Mouse (Mus musculus) limb, embryonic 11.5 days (tissue): ENCODE results near the gene Pde1a. TPM values are rescaled to one million over a fixed set of nuclear protein-coding genes. Genes with fewer than 3 reads are reported as not detected.

Source experiments
- ATAC-seq: fragments of 200-750 bp; cut with Nextera tagmentation; 2 replicates; pipeline ENCODE4 v1.8.0; 2017; ENCODE audit warnings: low read depth; ENCODE audit not compliant: insufficient number of reproducible peaks, low FRiP score, low TSS enrichment
- DNase-seq: peaks from one replicate; pipeline ENCODE4 v3.0.0-alpha.2; 2015; ENCODE audit warnings: low spot score
- H3K27ac ChIP-seq: fragments of 300-500 bp; sonication (generic); replicated peaks from 2 replicates; pipeline ENCODE4 v1.5.1; 2014; ENCODE audit warnings: low read depth, mild to moderate bottlenecking, low read length
- H3K27me3 ChIP-seq: fragments of 300-500 bp; sonication (generic); 2 replicates; pipeline ENCODE4 v1.6.1; 2014; ENCODE audit warnings: mild to moderate bottlenecking, low read length, mixed read lengths; ENCODE audit not compliant: control insufficient read depth, insufficient read depth
- H3K36me3 ChIP-seq: fragments of 300-500 bp; sonication (generic); 2 replicates; pipeline ENCODE4 v1.6.1; 2014; ENCODE audit warnings: mild to moderate bottlenecking, low read length, moderate library complexity, mixed read lengths; ENCODE audit not compliant: control insufficient read depth, insufficient read depth
- H3K4me1 ChIP-seq: fragments of 300-500 bp; sonication (generic); 2 replicates; pipeline ENCODE4 v1.6.1; 2014; ENCODE audit warnings: low read length, mixed read lengths; ENCODE audit not compliant: control insufficient read depth, insufficient read depth
- H3K4me2 ChIP-seq: fragments of 300-500 bp; sonication (generic); 2 replicates; pipeline ENCODE4 v1.6.1; 2014; ENCODE audit warnings: low read depth, mild to moderate bottlenecking, moderate library complexity; ENCODE audit not compliant: severe bottlenecking
- H3K4me3 ChIP-seq: fragments of 300-500 bp; sonication (generic); 2 replicates; pipeline ENCODE4 v1.5.1; 2014; ENCODE audit warnings: low read depth, low read length
- H3K9ac ChIP-seq: fragments of 300-500 bp; sonication (generic); 2 replicates; pipeline ENCODE4 v1.6.1; 2014; ENCODE audit warnings: mild to moderate bottlenecking, low read length
- H3K9me3 ChIP-seq: fragments of 300-500 bp; sonication (generic); 2 replicates; pipeline ENCODE4 v1.6.1; 2016; ENCODE audit warnings: low read length; ENCODE audit not compliant: control insufficient read depth
- WGBS: fragments of 180-500 bp; shearing (Covaris S2); extraction: QIAGEN DNeasy Blood & Tissue Kit; methylation state at CpG from one replicate; pipeline ENCODE4 v1.1.7; 2014; 5-methylcytosine and 5-hydroxymethylcytosine counted together
- polyA plus RNA-seq: library from polyadenylated mRNA; unstranded; fragments of >200 nt; fragmentation: Nextera tagmentation; extraction: Ambion mirVana; gene quantifications from 2 replicates; pipeline ENCODE4 v1.2.1, GENCODE M21; 2014

The Pde1a gene
- polyA plus RNA-seq, 1 experiment from 2014 or later: 0.68 TPM

- Histone ChIP-seq H3K4me2 (no peak overlapping the region), H3K9me3 (no peaks in the 10 kb centered on the region), H3K36me3 (no peaks in the 10 kb centered on the region), H3K4me1 (no peaks in the 10 kb centered on the region), H3K4me3 (no peak overlapping the region), H3K9ac (no peak overlapping the region), H3K27ac (no peak overlapping the region), H3K27me3 (no peaks in the 10 kb centered on the region)
- WGBS: 80% methylated on average over 3 of the region's 3 CpGs
- DNase-seq (no peak), ATAC-seq (no peak)
Observed at GRCm38 (mm10) chr2:80135076-80135475, 5.8 kb upstream of the Pde1a start.

GRCm38 (mm10) chr2:80132677-80133076 lies 3.4 kb upstream of the Pde1a start:
- Histone ChIP-seq H3K27me3 (no peaks in the 10 kb centered on the region), H3K27ac (no peak overlapping the region), H3K4me3 (no peak overlapping the region), H3K36me3 (no peaks in the 10 kb centered on the region), H3K4me1 (no peaks in the 10 kb centered on the region), H3K9me3 (no peaks in the 10 kb centered on the region), H3K9ac (no peak overlapping the region), H3K4me2 (no peak overlapping the region)
- no peak for DNase-seq
- no peak for ATAC-seq
- WGBS: 90% methylated on average over 3 of the region's 3 CpGs

- no peak overlapping the region for H3K9ac ChIP-seq
- ATAC-seq: no peak
- H3K27me3 ChIP-seq: no peaks in the 10 kb centered on the region
- no peak overlapping the region for H3K27ac ChIP-seq
- no peak overlapping the region for H3K4me2 ChIP-seq
- 57% methylated on average over 4 of the region's 4 CpGs for WGBS
- H3K4me3 ChIP-seq: no peak overlapping the region
- H3K4me1 ChIP-seq: no peaks in the 10 kb centered on the region
- no peaks in the 10 kb centered on the region for H3K9me3 ChIP-seq
- H3K36me3 ChIP-seq: no peaks in the 10 kb centered on the region
- DNase-seq: no peak
Observed at GRCm38 (mm10) chr2:80126663-80127062, 2.6 kb downstream of the Pde1a start.

GRCm38 (mm10) chr2:80086891-80087290 lies 42.4 kb downstream of the Pde1a start:
- H3K9ac ChIP-seq: no peak overlapping the region
- H3K4me1 ChIP-seq: no peaks in the 10 kb centered on the region
- no peak overlapping the region for H3K4me3 ChIP-seq
- no peak overlapping the region for H3K27ac ChIP-seq
- no peaks in the 10 kb centered on the region for H3K36me3 ChIP-seq
- ATAC-seq: 0 out of 2 replicates have a peak, but pooled peaks have one; percentile 26
- no peak for DNase-seq
- H3K27me3 ChIP-seq: no peaks in the 10 kb centered on the region
- H3K4me2 ChIP-seq: no peak overlapping the region
- WGBS: 81% methylated on average over 2 of the region's 2 CpGs
- H3K9me3 ChIP-seq: no peaks in the 10 kb centered on the region

- Histone ChIP-seq H3K9ac (no peak overlapping the region), H3K27me3 (no peaks in the 10 kb centered on the region), H3K4me2 (no peak overlapping the region), H3K27ac (no peak overlapping the region), H3K36me3 (no peaks in the 10 kb centered on the region), H3K9me3 (no peaks in the 10 kb centered on the region), H3K4me1 (no peaks in the 10 kb centered on the region), H3K4me3 (no peak overlapping the region)
- WGBS: 90% methylated on average over 9 of the region's 9 CpGs
- ATAC-seq (no peak), DNase-seq (no peak)
Observed at GRCm38 (mm10) chr2:80080090-80080821, 49.0 kb downstream of the Pde1a start.

- Histone ChIP-seq H3K4me1 (no peaks in the 10 kb centered on the region), H3K36me3 (no peaks in the 10 kb centered on the region), H3K4me3 (no peak overlapping the region), H3K9me3 (no peaks in the 10 kb centered on the region), H3K9ac (no peak overlapping the region), H3K4me2 (no peak overlapping the region; the same call in 1 of the 2 replicates), H3K27ac (no peak overlapping the region), H3K27me3 (no peaks in the 10 kb centered on the region)
- DNase-seq (no peak), ATAC-seq (no peak)
- WGBS: 82% methylated on average over 4 of the region's 4 CpGs
Observed at GRCm38 (mm10) chr2:80079618-80080017, 49.6 kb downstream of the Pde1a start.

GRCm38 (mm10) chr2:80076323-80076722 lies 52.9 kb downstream of the Pde1a start:
- H3K4me1 ChIP-seq: no peaks in the 10 kb centered on the region
- no peak overlapping the region for H3K4me2 ChIP-seq
- ATAC-seq (no peak), DNase-seq (no peak)
- H3K9me3 ChIP-seq: no peaks in the 10 kb centered on the region
- H3K9ac ChIP-seq: no peak overlapping the region
- H3K27me3 ChIP-seq: no peaks in the 10 kb centered on the region
- 77% methylated on average over 4 of the region's 4 CpGs for WGBS
- H3K27ac ChIP-seq: no peak overlapping the region
- H3K4me3 ChIP-seq: no peak overlapping the region
- H3K36me3 ChIP-seq: no peaks in the 10 kb centered on the region

- no peak overlapping the region for H3K9ac ChIP-seq
- DNase-seq: no peak
- H3K4me1 ChIP-seq: no peaks in the 10 kb centered on the region
- no peak overlapping the region for H3K4me2 ChIP-seq
- no peak overlapping the region for H3K4me3 ChIP-seq
- H3K36me3 ChIP-seq: no peaks in the 10 kb centered on the region
- WGBS: 94% methylated on average over 2 of the region's 2 CpGs
- no peak for ATAC-seq
- no peak overlapping the region for H3K27ac ChIP-seq
- H3K27me3 ChIP-seq: no peaks in the 10 kb centered on the region
- H3K9me3 ChIP-seq: no peaks in the 10 kb centered on the region
Observed at GRCm38 (mm10) chr2:80074531-80074930, 54.7 kb downstream of the Pde1a start.

- Histone ChIP-seq H3K9ac (no peak overlapping the region), H3K36me3 (no peaks in the 10 kb centered on the region), H3K4me2 (no peak overlapping the region), H3K9me3 (no peaks in the 10 kb centered on the region), H3K4me1 (no peaks in the 10 kb centered on the region), H3K27ac (no peak overlapping the region), H3K4me3 (no peak overlapping the region), H3K27me3 (no peaks in the 10 kb centered on the region)
- DNase-seq (no peak), ATAC-seq (no peak)
- WGBS: 56% methylated on average over 5 of the region's 5 CpGs
Observed at GRCm38 (mm10) chr2:80074046-80074445, 55.2 kb downstream of the Pde1a start.
